Mouse (Mus musculus) T-helper 17 cell (primary cell): ENCODE measurements around the gene Oasl1.
"Not testable (repeated sequence)": the region's sequence is repeated elsewhere in the genome, so short reads cannot be mapped to it uniquely, and the experiment has no call there.

Source experiments
- in situ Hi-C, 2 experiments: fragments of 300-600 bp; cut with MboI, MseI; formaldehyde crosslinking; loops; 1 replicate in 1 of 2; 2 replicates in 1 of 2; pipeline ENCODE4 v1.15.1; 2025; ENCODE audit warnings: high pct_unique_total_duplicates in 2 of 2

Gene Oasl1

GRCm38 (mm10) chr5:114922998-114923473, at the start of gene Oasl1:
Gene Oasl1, plus strand, starts transcription at chr5:114923240.
- in situ Hi-C loops = no loop called here

DNA sequence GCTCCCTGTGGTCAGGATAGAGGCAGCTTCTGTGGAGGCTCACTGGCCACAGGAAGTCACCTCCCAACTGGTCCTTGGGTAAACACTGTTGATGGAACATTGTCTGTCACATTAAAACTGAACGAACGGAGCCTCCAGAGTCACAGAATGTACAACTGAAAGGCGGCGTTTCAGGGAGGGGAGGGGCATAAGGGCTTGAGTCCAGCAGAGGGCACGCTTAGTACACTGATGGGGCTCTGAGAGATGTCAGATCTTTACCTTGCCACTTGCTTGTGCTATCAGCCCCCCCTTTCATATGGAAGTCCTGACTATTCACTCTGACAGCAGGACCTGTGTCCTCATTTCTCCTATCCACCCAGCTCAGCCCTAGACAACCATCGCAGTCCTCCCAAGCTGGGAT, 47.2 kb upstream of the Oasl1 start:
- in situ Hi-C loops = no loop called here

GRCm38 (mm10) chr5:114876331-114876730, 46.7 kb upstream of the Oasl1 start:
- in situ Hi-C loops = no loop called here

DNA sequence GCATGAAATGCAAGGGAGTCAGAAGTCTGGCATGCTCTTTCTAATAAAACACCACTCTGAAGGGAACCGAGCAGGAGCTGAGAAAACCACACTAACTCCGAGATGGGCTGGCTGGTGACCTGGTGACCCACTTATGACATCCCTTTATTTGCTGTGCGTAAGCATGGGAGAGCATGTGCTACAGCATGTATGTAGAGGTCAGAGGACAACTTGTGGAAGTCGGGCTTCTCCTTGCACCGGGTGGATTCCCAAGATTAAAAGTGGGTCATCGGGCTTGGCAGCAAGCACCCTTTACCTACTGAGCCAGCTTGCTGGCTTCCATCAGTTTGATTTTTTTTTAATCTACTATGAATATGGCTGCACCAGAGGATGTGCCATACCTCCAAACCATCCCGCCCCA, 45.6 kb upstream of the Oasl1 start:
- in situ Hi-C loops = no loop called here

DNA sequence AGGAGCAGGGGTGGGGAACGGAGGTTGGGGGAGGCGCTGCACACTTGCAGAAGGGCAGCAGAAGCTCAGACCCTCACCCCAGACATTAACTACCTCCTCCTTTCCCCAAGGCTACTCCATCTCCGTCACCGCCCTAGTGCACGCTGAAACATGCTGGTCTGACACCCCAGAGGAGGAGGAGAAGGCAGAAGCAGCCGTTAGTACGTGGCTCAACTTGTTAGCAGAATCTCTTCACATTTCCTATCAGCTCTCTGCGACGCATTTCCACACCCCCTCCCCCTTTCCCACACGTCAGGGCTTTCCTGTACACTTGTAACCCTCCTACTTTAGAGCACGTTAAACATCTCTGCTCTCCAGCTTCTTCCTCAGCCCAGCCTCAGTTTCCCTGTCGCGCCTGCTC, 43.6 kb upstream of the Oasl1 start:
- in situ Hi-C loops = no loop called here

GRCm38 (mm10) chr5:114882319-114882718, 40.7 kb upstream of the Oasl1 start:
- in situ Hi-C loops = not testable (repeated sequence)

- in situ Hi-C loops = no loop called here
Measured at GRCm38 (mm10) chr5:114883022-114883421, 40.0 kb upstream of the Oasl1 start.

- in situ Hi-C loops = no loop called here
Measured at GRCm38 (mm10) chr5:114886801-114887200, 36.2 kb upstream of the Oasl1 start.

- in situ Hi-C loops = no loop called here
Measured at GRCm38 (mm10) chr5:114888995-114889394, 34.0 kb upstream of the Oasl1 start.

GRCm38 (mm10) chr5:114895542-114895941, 27.5 kb upstream of the Oasl1 start:
- in situ Hi-C loops = no loop called here

- in situ Hi-C loops = no loop called here
Measured at GRCm38 (mm10) chr5:114896688-114897373, 26.2 kb upstream of the Oasl1 start, which contains the start of gene Oasl2. Gene Oasl2, plus strand, starts transcription at chr5:114896936.

DNA sequence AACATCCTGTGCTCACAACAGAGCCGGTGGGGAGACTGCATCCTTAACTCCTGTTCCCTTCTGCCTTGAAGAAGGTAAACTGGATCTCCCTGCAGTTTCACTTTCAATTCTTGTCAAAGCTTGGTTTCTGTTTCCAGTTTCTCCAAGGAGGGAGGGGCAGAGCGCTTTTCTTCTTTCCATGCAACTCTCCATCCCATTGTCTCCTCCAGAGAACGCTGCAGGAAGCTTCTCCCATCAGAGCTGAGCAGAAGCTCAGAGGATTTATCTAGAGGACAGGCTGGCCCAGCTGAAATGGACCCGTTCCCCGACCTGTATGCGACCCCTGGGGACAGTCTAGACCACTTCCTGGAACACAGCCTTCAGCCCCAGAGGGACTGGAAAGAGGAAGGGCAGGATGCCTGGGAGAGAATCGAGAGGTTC, 25.7 kb upstream of the Oasl1 start:
- in situ Hi-C loops = no loop called here

- in situ Hi-C loops = no loop called here
Measured at GRCm38 (mm10) chr5:114898857-114899256, 24.2 kb upstream of the Oasl1 start.

GRCm38 (mm10) chr5:114902413-114902812, 20.6 kb upstream of the Oasl1 start:
- in situ Hi-C loops = no loop called here

DNA sequence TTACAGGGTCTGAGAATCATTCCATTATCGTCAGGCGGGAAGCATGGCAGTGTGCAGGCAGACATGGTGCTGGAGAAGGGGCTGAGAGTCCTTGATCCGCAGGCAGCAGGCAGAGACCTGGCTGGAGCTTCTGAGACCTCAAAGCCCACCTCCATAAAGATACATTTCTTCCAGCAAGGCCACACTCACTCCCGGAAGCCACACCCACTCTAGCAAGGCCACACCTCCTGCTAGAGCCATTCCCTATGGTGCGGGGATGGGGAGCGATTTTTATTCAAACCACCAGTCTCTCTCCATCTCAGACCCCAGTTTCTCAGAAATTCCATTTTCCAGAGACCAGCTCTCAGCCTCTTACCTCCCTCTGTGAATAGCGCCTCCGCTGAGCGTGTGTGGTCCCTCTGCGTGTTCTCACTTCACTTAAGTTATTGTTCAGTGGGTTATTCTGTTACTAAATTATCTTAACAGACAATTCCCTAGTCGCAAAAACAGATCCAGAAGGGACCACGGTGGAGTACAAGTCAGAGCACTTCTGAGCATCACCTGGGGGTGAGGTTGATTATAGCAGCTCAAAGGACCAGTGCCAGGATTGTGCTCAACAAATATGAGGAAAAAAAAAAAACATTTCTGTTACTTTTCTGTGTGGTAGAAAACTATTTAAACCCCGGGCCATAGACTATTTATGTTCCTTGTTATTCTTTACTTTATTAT, 14.3 kb upstream of the Oasl1 start:
- in situ Hi-C loops = no loop called here

DNA sequence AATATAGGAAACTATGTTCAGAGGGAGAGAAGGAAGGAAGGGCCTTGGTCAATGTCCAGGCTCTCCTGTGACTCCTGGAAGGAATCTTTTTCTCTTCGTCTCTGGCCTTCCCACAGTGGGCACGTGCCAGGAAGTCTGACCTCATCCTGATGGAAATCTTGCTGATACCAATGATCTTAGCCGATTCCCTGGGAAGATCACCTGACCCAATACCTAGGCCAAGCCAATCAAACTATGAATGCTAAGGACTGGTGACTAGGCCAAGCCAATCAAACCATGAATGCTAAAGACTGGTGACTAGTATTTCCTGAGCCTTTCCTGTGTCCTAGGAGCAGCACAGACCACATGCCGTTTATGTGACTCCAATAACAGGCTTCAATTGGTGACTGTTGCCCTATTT, 9.4 kb upstream of the Oasl1 start:
- in situ Hi-C loops = no loop called here

DNA sequence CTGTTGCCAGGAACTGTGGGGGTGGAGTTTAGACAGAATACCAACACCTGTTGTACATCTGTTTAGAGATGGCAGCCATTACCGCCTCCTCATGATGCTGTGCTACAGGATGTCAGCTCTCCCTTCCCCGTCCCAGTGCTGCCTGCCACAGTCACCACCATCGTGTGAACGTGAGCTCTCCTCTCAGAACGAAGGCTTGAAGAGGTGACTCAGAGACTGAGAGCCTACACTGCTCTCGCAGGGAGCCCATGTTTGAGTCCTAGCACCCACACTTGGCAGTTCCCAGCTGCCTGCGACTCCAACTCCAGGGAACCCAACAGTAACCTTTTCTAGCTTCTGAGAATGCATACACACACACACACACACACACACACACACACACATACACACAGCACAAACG, 8.2 kb upstream of the Oasl1 start:
- in situ Hi-C loops = no loop called here

- in situ Hi-C loops = no loop called here
Measured at GRCm38 (mm10) chr5:114915854-114916253, 7.2 kb upstream of the Oasl1 start.

DNA sequence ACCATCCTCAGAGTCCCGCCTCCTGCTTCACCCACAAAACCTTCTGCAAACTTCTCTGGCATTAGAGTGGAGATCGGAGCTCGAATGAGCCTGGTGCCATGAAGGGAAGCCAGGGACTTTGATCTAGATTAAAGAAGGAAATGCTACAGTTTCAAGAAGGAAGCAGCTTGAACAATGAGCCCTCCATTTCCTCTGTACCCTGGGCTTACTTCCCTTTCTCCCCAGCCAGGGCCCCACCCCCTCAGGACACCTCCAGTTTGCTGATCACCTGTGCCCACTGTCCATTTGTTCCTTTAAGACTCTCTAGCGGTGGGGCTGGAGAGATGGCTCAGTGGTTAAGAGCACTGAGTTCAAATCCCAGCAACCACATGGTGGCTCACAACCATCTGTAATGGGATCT, 6.3 kb upstream of the Oasl1 start:
- in situ Hi-C loops = no loop called here

GRCm38 (mm10) chr5:114917357-114917756, 5.7 kb upstream of the Oasl1 start:
- in situ Hi-C loops = not testable (repeated sequence)

DNA sequence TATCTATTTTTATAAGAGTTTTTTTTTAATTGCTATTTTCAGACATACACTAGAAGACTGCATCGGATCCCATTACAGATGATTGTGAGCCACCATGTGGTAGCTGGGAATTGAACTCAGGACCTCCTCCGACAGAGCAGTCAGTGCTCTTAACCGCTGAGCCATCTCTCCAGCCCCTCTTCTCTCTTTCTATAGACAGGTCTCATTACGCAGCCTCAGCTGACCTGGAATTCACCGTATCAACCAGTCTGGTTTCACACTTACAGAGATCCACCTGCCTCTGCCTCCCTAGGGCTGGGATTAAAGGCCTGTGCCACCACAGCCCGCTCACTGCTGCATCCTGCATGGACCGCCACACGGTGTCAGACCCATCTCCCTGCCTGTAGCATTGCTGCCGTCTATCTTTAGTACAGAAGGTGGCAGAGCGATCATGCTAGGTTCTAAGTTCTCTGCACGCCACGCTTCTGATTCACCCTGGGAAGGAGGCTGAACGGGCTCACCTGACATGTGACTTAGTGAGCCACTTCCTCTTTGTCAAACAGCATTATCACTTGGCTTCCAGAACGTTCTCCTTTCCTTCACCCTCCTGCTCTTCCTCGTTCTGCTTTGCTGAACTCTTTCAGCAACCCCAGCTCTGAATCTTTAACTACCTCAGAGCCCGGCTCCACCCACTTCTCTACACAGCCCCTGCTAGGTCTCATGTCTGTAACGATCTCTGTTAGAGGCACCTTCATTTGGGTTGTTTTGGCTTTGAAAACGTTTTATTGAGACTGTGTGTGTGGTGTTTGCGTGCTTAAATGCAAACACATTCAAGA, 1.3 kb upstream of the Oasl1 start:
- in situ Hi-C loops = no loop called here

- in situ Hi-C loops = no loop called here
Measured at GRCm38 (mm10) chr5:114922366-114922731, 691 bp upstream of the Oasl1 start.
